Mouse (Mus musculus) gastrocnemius, adult 2 months (tissue): ENCODE data around the gene Ccdc9b. TPM values are rescaled to one million over a fixed set of nuclear protein-coding genes. Genes with fewer than 3 reads are reported as not detected.

ENCODE experiments used
- DNase-seq: peaks from one replicate; pipeline ENCODE4 v3.0.0; 2022
- H3K27ac ChIP-seq: fragments of 200-600 bp; 2 replicates; pipeline ENCODE4 v1.8.1; 2022; ENCODE audit warnings: mild to moderate bottlenecking
- H3K4me3 ChIP-seq: fragments of 200-600 bp; 2 replicates; pipeline ENCODE4 v1.8.1; 2022; ENCODE audit warnings: mild to moderate bottlenecking, moderate library complexity
- CTCF ChIP-seq: fragments of 200-600 bp; IDR thresholded peaks from 2 replicates; pipeline ENCODE4 v1.8.1; 2022; ENCODE audit warnings: antibody characterized with exemption, mild to moderate bottlenecking, moderate library complexity
- intact Hi-C: fragments of 180-260 bp; cut with DNase I; formaldehyde crosslinking; loops from one replicate; pipeline ENCODE4 v1.15.1; 2025
- total RNA-seq, 2 experiments: library from RNA; stranded (reverse); gene quantifications; 2 replicates each; pipeline ENCODE4 v1.2.3; 2021

Gene Ccdc9b
- total RNA-seq, 2 experiments from 2014 or later: 14.6 to 20.8 TPM

GRCm38 (mm10) chr2:118774536-118774935 is 12.1 kb upstream of the Ccdc9b start:
- intact Hi-C loops: no loop called here
- no peak overlapping the region for H3K27ac ChIP-seq
- TF ChIP-seq CTCF: no peak
- no peak overlapping the region for H3K4me3 ChIP-seq
- DNase-seq: no peak

GRCm38 (mm10) chr2:118772158-118772874 is 9.9 kb upstream of the Ccdc9b start, which contains the start of gene Phgr1:
Phgr1 (plus strand) TSS chr2:118772769.
- intact Hi-C loops: no loop called here
- no peak for DNase-seq
- no peak within 1 kb of the TSS for H3K27ac ChIP-seq
- no peak for TF ChIP-seq CTCF
- H3K4me3 ChIP-seq: no peak within 1 kb of the TSS

GRCm38 (mm10) chr2:118766041-118767033 is 3.9 kb upstream of the Ccdc9b start:
- TF ChIP-seq CTCF: peak; percentile 11; the same call in 1 of the 2 replicates
- no peak for DNase-seq
- Histone ChIP-seq H3K4me3 (no peak overlapping the region), H3K27ac (no peak overlapping the region)
- intact Hi-C loops: loop anchor here (10.0 kb wide), 1 partner anchor 208 kb away; no protein-coding TSS in a partner anchor

GRCm38 (mm10) chr2:118764875-118765274 is 2.4 kb upstream of the Ccdc9b start:
- no peak overlapping the region for H3K27ac ChIP-seq
- TF ChIP-seq CTCF: no peak
- no peak overlapping the region for H3K4me3 ChIP-seq
- intact Hi-C loops: loop anchor here (2.0 to 10.0 kb wide), 2 partner anchors 118 to 210 kb away; no protein-coding TSS in a partner anchor
- DNase-seq: no peak

- peak; percentile 71 for TF ChIP-seq CTCF
- Histone ChIP-seq H3K27ac (peak overlapping the region; percentile 63), H3K4me3 (peak overlapping the region; percentile 45; the same call in 1 of the 2 replicates)
- peak; percentile 56 for DNase-seq
- intact Hi-C loops: loop anchor here (2.0 to 10.0 kb wide), 2 partner anchors 119 to 211 kb away; no protein-coding TSS in a partner anchor
These were observed 1.8 kb upstream of the Ccdc9b start for GRCm38 (mm10) chr2:118764094-118764831.

- Histone ChIP-seq H3K4me3 (peak overlapping the region; percentile 70; the same call in 1 of the 2 replicates), H3K27ac (peak overlapping the region; percentile 93)
- intact Hi-C loops: loop anchor here (10.0 kb wide), 1 partner anchor 211 kb away; no protein-coding TSS in a partner anchor
- DNase-seq: peak; percentile 37
- no peak for TF ChIP-seq CTCF
These were observed 1.0 kb upstream of the Ccdc9b start for GRCm38 (mm10) chr2:118763469-118763868.

GRCm38 (mm10) chr2:118762784-118763148 is 305 bp upstream of the Ccdc9b start:
- Histone ChIP-seq H3K27ac (peak overlapping the region; percentile 93), H3K4me3 (peak overlapping the region; percentile 70)
- no peak for DNase-seq
- intact Hi-C loops: loop anchor here (1.0 to 10.0 kb wide), 2 partner anchors 19 to 212 kb away; no protein-coding TSS in a partner anchor
- TF ChIP-seq CTCF: no peak

GRCm38 (mm10) chr2:118761358-118761757 is 1.1 kb downstream of the Ccdc9b start:
- intact Hi-C loops: loop anchor here (1.0 to 10.0 kb wide), 2 partner anchors 15 to 213 kb away; no protein-coding TSS in a partner anchor
- Histone ChIP-seq H3K4me3 (peak overlapping the region; percentile 70), H3K27ac (peak overlapping the region; percentile 93)
- peak; percentile 25; the same call in 1 of the 2 replicates for TF ChIP-seq CTCF
- peak; percentile 38 for DNase-seq

GRCm38 (mm10) chr2:118760311-118761025 is 2.0 kb downstream of the Ccdc9b start:
- peak overlapping the region; percentile 70 for H3K4me3 ChIP-seq
- TF ChIP-seq CTCF: no peak
- intact Hi-C loops: loop anchor here (1.0 to 10.0 kb wide), 2 partner anchors 14 to 214 kb away; no protein-coding TSS in a partner anchor
- H3K27ac ChIP-seq: peak overlapping the region; percentile 93
- no peak for DNase-seq

GRCm38 (mm10) chr2:118759828-118760227 is 2.6 kb downstream of the Ccdc9b start:
- no peak overlapping the region; the same call in 1 of the 2 replicates for H3K4me3 ChIP-seq
- H3K27ac ChIP-seq: no peak overlapping the region
- no peak for DNase-seq
- intact Hi-C loops: loop anchor here (10.0 kb wide), 1 partner anchor 215 kb away; no protein-coding TSS in a partner anchor
- peak; percentile 55 for TF ChIP-seq CTCF

- no peak overlapping the region for H3K4me3 ChIP-seq
- no peak for TF ChIP-seq CTCF
- no peak overlapping the region for H3K27ac ChIP-seq
- intact Hi-C loops: no loop called here
- no peak for DNase-seq
These were observed 6.4 kb downstream of the Ccdc9b start for GRCm38 (mm10) chr2:118756103-118756502.
